Mouse (Mus musculus) liver, postnatal 0 days (tissue): ENCODE results near the gene Kcna6.

Experiments used
- CTCF ChIP-seq: sonication (generic); IDR thresholded peaks from 2 replicates; pipeline ENCODE4 v1.5.1; 2016; ENCODE audit warnings: antibody characterized with exemption, low read depth
- EP300 ChIP-seq: IDR thresholded peaks from 2 replicates; pipeline ENCODE4 v1.6.1; 2016; ENCODE audit warnings: antibody characterized with exemption, low read depth, mild to moderate bottlenecking

GRCm38 (mm10) chr6:126718423-126719087 is 21.9 kb downstream of the Kcna6 start:
- no peak for TF ChIP-seq CTCF
- no peak for TF ChIP-seq EP300
